Mouse (Mus musculus) embryonic facial prominence, embryonic 13.5 days (tissue): Measurements from ENCODE around the gene Tmem235. TPM values are rescaled to one million over a fixed set of nuclear protein-coding genes. Genes with fewer than 3 reads are reported as not detected.
A peak's percentile ranks its signal among the peaks of the same experiment; 100 is the strongest.

Experiments used
- ATAC-seq: fragments of 200-750 bp; cut with Nextera tagmentation; 2 replicates; pipeline ENCODE4 v1.8.0; 2017; ENCODE audit warnings: low read depth; ENCODE audit not compliant: insufficient number of reproducible peaks, insufficient read depth, low FRiP score, low TSS enrichment
- H3K27ac ChIP-seq: fragments of 300-500 bp; sonication (generic); 2 replicates; pipeline ENCODE4 v1.5.1; 2015; ENCODE audit warnings: moderate library complexity, mild to moderate bottlenecking, inconsistent platforms
- H3K27me3 ChIP-seq: fragments of 300-500 bp; sonication (generic); 2 replicates; pipeline ENCODE4 v1.6.1; 2015; ENCODE audit warnings: mild to moderate bottlenecking, inconsistent platforms
- H3K36me3 ChIP-seq: fragments of 300-500 bp; sonication (generic); 2 replicates; pipeline ENCODE4 v1.6.1; 2015; ENCODE audit warnings: mild to moderate bottlenecking, inconsistent platforms
- H3K4me1 ChIP-seq: fragments of 300-500 bp; sonication (generic); 2 replicates; pipeline ENCODE4 v1.6.1; 2015; ENCODE audit warnings: inconsistent platforms
- H3K4me2 ChIP-seq: fragments of 300-500 bp; sonication (generic); 2 replicates; pipeline ENCODE4 v1.6.1; 2015; ENCODE audit warnings: moderate library complexity, mild to moderate bottlenecking, inconsistent platforms
- H3K4me3 ChIP-seq: fragments of 300-500 bp; sonication (generic); 2 replicates; pipeline ENCODE4 v1.5.1; 2015; ENCODE audit warnings: mild to moderate bottlenecking, inconsistent platforms
- H3K9ac ChIP-seq: fragments of 300-500 bp; sonication (generic); 2 replicates; pipeline ENCODE4 v1.6.1; 2015; ENCODE audit warnings: mild to moderate bottlenecking, inconsistent platforms
- H3K9me3 ChIP-seq: fragments of 300-500 bp; sonication (generic); 2 replicates; pipeline ENCODE4 v1.6.1; 2016; ENCODE audit warnings: inconsistent platforms
- WGBS: fragments of 180-500 bp; shearing (Covaris S2); methylation state at CpG from one replicate; pipeline ENCODE4 v1.1.7; 2015; ENCODE audit warnings: mixed read lengths; 5-methylcytosine and 5-hydroxymethylcytosine counted together
- polyA plus RNA-seq: library from polyadenylated mRNA; unstranded; fragments of >200 nt; fragmentation: Nextera tagmentation; extraction: Ambion mirVana; gene quantifications from 2 replicates; pipeline ENCODE4 v1.2.1, GENCODE M21; 2015

Tmem235 gene
- polyA plus RNA-seq, 1 experiment from 2014 or later, result not detected

DNA sequence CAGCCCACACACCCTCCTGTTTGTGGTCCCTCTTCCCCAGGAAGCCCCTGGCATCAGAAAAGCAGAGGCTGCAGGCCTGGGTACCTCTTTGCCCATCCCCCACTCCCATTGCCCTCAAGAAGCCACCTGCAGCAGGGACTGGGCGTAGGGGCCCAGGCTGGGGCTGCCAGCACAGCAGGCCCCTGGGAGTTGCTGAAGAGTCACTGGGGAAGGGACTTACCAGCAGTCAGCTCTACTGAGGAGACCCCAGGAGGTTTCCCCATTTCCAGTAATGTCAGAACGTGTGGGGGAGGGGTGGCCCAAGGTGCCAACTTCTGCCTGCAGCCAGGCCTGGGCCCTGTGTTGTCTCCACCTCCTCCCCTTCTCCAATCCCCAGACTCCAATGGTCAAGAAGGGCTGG lies 41.7 kb downstream of the Tmem235 start:
- Histone ChIP-seq H3K36me3 (no peaks in the 10 kb centered on the region), H3K4me1 (no peaks in the 10 kb centered on the region), H3K9me3 (no peaks in the 10 kb centered on the region), H3K4me3 (no peak overlapping the region), H3K9ac (no peak overlapping the region), H3K27me3 (no peaks in the 10 kb centered on the region), H3K27ac (no peak overlapping the region), H3K4me2 (no peak overlapping the region)
- ATAC-seq, result 0 out of 2 replicates have a peak, but pooled peaks have one; percentile 37
- WGBS, result 65% methylated on average over 2 of the region's 2 CpGs

- Histone ChIP-seq H3K4me3 (no peak overlapping the region), H3K27me3 (no peaks in the 10 kb centered on the region), H3K9me3 (no peaks in the 10 kb centered on the region), H3K36me3 (no peaks in the 10 kb centered on the region), H3K27ac (no peak overlapping the region), H3K9ac (no peak overlapping the region), H3K4me2 (no peak overlapping the region), H3K4me1 (no peaks in the 10 kb centered on the region)
- 85% methylated on average over 8 of the region's 8 CpGs for WGBS
- ATAC-seq, result no peak
These were observed 43.9 kb downstream of the Tmem235 start for GRCm38 (mm10) chr11:117904442-117904841.

- 85% methylated on average over 8 of the region's 8 CpGs for WGBS
- Histone ChIP-seq H3K4me3 (no peak overlapping the region), H3K27me3 (no peaks in the 10 kb centered on the region), H3K9ac (no peak overlapping the region), H3K9me3 (no peaks in the 10 kb centered on the region), H3K27ac (no peak overlapping the region), H3K4me1 (peaks cover 8% of the 10 kb centered on the region), H3K4me2 (no peak overlapping the region), H3K36me3 (no peaks in the 10 kb centered on the region)
- no peak for ATAC-seq
These were observed 48.8 kb downstream of the Tmem235 start for GRCm38 (mm10) chr11:117909337-117909736.

DNA sequence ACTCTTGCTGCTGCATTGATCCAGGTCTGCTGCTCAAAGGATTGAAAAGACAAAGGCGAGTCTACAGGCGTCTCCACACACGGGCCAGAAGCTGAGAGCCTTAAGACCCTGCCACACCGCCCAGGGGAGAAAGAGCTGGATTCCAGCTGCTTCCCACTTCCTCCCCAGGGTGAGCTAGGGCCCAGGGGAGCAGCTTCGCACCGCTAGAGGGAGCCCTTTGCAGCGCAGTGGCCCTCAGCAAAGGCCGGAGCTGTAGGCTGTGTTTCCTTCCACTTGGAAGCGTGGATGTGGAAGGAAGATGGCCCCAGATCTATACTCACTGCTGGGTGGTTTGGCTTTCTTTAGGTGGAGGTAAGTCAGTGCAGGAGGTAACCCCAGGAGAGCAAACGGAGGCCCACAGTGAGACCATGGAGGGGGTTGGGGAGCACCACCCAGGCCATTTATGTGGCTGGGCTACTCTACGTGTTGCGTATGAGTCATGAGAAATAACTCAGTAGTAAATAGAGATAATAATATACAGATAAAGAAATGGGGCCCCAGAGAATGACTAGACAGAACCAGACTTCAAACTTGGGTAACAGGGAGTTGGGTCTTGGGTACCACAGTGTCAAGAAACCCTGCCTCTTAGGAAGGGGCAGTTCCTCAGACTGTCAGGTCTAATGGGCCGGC lies 52.3 kb downstream of the Tmem235 start:
- peaks cover 4% of the 10 kb centered on the region for H3K9me3 ChIP-seq
- no peaks in the 10 kb centered on the region for H3K36me3 ChIP-seq
- WGBS, result 33% methylated on average over 13 of the region's 13 CpGs
- ATAC-seq, result peak; percentile 33; the same call in 1 of the 2 replicates
- H3K4me2 ChIP-seq, result peak overlapping the region; percentile 40; the same call in 1 of the 2 replicates
- H3K4me3 ChIP-seq, result no peak overlapping the region
- H3K4me1 ChIP-seq, result peaks cover 8% of the 10 kb centered on the region
- H3K9ac ChIP-seq, result peak overlapping the region; percentile 27; the same call in 1 of the 2 replicates
- no peak overlapping the region for H3K27ac ChIP-seq
- no peaks in the 10 kb centered on the region for H3K27me3 ChIP-seq

GRCm38 (mm10) chr11:117914531-117914930 lies 54.0 kb downstream of the Tmem235 start:
- no peaks in the 10 kb centered on the region for H3K36me3 ChIP-seq
- no peak overlapping the region for H3K4me3 ChIP-seq
- no peak for ATAC-seq
- peaks cover 15% of the 10 kb centered on the region for H3K4me1 ChIP-seq
- H3K27ac ChIP-seq, result no peak overlapping the region
- WGBS, result 60% methylated on average over 12 of the region's 12 CpGs
- H3K27me3 ChIP-seq, result no peaks in the 10 kb centered on the region
- H3K9me3 ChIP-seq, result peaks cover 4% of the 10 kb centered on the region
- no peak overlapping the region for H3K9ac ChIP-seq
- no peak overlapping the region for H3K4me2 ChIP-seq

Other genes starting within 250 kb of the Tmem235 start
- 18.4 and 22.5 TPM in 2 replicates for gene Tnrc6c, start 206.5 kb upstream of the Tmem235 start, polyA plus RNA-seq
- 0.74 and 1.3 TPM in 2 replicates for gene Tmc8, start 78.7 kb upstream of the Tmem235 start, polyA plus RNA-seq
- gene Tmc6, start 78.6 kb upstream of the Tmem235 start, polyA plus RNA-seq, result 19.0 and 20.4 TPM in 2 replicates
- gene 6030468B19Rik, start 63.1 kb upstream of the Tmem235 start, polyA plus RNA-seq, result 0.50 TPM in 1 of 2 replicates, not detected in the other
- gene Gm20708, start 51.1 kb upstream of the Tmem235 start, polyA plus RNA-seq, result 0.66 and 0.99 TPM in 2 replicates
- 41.4 and 43.4 TPM in 2 replicates for gene Syngr2, start 51.1 kb upstream of the Tmem235 start, polyA plus RNA-seq
- gene Afmid, start 34.8 kb upstream of the Tmem235 start, polyA plus RNA-seq, result 4.2 and 5.1 TPM in 2 replicates
- gene Tk1, start 34.7 kb upstream of the Tmem235 start, polyA plus RNA-seq, result 143 and 150 TPM in 2 replicates
- gene Birc5, start 11.5 kb upstream of the Tmem235 start, polyA plus RNA-seq, result 326 and 344 TPM in 2 replicates
- gene Tha1, start 12.7 kb downstream of the Tmem235 start, polyA plus RNA-seq, result 2.7 and 2.9 TPM in 2 replicates
- gene Socs3, start 109.3 kb downstream of the Tmem235 start, polyA plus RNA-seq, result 12.7 and 15.0 TPM in 2 replicates
- 37.4 and 39.5 TPM in 2 replicates for gene Pgs1, start 125.5 kb downstream of the Tmem235 start, polyA plus RNA-seq